Mouse (Mus musculus) embryo, embryonic 11 days (tissue): ENCODE measurements at regions not wholly inside any gene's neighbourhood (a gene's known extent, or its start where the extent isn't known, plus 50 kb on each side); places are given as distances from the start of the nearest gene placed in this dataset.

Experiments used
- DNase-seq: peaks from one replicate; pipeline ENCODE4 v3.0.0-alpha.2; 2015

DNA sequence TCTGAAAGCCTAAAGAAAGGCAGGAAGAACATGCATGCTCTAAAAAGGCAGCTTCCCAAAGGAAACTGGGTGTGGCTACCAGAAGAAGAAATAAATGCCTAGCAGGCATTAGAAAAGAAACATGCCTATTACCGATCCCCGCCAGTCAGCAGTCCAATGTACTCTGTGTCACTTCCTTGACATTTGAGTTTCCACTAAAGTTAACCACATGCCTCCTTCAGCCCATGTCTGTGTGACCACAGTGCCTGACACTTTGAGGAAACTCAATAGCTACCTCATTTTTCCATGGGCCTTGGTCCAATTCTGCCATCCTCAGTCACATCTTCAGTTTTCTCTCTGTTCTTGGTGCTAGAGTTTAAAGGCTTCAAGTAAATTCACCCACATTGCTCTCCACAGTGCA is 233.7 kb upstream of the Isx start:
- DNase-seq, result no peak

- DNase-seq, result no peak
These were observed 232.3 kb upstream of the Isx start for GRCm38 (mm10) chr8:74640636-74641035.

- no peak for DNase-seq
These were observed 213.0 kb upstream of the Isx start for GRCm38 (mm10) chr8:74659950-74660349.

DNA sequence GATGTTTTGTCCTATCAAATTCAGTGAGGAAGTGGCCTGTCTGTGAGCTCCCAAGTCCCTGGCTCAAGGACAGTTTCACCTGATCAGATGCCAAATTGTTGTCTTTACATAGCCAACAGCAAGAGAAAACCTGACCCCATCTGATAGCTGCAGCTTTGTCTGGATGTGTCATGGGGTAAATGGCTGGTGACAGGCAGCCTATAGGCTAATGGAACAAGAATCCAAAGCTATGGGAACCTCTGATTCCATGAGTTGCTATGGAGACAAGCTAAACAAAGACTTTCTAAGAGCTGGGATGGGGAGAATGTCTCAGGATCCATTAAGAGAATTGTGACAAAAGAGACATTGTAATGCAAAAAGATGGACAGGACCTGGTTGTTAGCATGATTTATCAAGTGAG is 184.6 kb upstream of the Isx start:
- DNase-seq, result peak; percentile 10

DNA sequence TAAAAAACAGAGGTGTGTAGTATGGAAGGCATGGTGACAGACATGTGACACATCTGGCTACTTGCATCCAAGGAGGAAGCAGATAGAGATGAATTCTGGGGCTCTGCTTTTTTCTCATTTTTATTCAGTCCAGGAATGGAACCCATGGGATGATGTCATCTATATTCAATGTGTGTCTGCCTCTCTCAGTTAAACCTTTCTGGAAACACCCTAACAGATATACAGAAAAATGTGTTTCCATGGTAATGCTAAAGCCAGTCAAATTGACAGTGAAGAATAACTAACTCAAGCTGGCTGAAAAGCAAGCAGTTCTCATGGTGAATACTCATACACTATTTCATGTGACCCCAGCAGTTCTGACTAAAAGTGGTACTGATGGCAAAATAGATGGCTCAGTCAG is 177.0 kb upstream of the Isx start:
- no peak for DNase-seq

- DNase-seq, result peak; percentile 12
These were observed 175.7 kb upstream of the Isx start for GRCm38 (mm10) chr8:74697317-74697716.

GRCm38 (mm10) chr8:74712617-74713016 is 160.4 kb upstream of the Isx start:
- no peak for DNase-seq

DNA sequence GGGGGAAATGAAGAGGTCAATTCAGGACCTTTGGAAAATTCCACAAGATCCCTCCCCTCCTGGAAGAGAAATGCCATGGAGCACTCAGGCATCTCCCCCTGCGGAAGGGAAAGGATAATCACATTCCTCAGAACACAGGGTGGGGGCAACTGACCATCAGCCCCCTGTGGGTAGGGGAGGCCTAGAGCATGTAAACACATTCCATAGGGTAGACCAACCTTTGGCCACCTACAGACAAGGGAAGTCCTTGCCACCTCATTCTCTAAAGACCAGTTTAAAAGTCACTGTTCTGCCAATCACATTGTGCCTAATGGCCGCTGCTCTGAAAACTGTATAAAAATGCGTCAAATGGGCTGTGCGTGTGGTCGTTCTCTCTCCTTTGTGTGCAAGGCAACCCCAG is 156.9 kb upstream of the Isx start:
- no peak for DNase-seq

DNA sequence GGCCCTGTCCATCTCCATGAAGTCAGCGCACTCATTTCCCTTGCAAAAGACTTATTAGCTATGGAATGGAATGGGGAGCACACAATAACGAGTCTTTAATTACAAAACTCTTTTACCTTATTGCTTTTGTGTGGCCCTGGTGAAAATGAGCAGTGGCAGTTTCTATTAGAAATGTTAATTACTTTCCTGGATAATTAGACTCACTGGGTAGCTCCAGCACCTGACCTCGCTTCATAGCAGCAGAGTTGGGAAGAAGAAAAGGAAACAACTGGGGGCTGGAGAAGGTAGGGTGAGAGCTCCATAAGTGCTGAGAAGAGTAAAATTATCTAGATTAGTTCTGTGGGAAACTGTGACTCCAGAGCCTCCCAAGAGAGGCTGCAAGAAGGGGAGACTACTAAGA is 108.2 kb upstream of the Isx start:
- no peak for DNase-seq

DNA sequence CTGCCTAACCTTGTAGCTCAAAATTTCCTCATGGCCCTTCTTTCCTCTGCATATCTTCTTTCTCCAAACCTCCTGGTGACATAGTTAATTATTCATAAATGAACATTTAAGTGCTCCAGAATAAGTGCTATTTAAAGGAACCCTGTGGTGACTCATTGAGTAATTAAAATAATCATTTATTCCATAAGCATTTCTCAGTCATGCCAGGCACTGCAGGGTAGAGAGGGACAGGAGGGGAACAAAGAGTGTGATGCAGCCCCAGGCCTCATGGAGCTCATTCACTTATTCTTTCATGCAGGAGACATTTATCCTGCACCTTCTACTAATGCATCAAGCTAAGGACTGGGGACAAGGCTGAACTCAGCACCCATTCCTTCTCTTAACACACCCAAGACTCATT is 97.4 kb upstream of the Isx start:
- DNase-seq, result no peak

DNA sequence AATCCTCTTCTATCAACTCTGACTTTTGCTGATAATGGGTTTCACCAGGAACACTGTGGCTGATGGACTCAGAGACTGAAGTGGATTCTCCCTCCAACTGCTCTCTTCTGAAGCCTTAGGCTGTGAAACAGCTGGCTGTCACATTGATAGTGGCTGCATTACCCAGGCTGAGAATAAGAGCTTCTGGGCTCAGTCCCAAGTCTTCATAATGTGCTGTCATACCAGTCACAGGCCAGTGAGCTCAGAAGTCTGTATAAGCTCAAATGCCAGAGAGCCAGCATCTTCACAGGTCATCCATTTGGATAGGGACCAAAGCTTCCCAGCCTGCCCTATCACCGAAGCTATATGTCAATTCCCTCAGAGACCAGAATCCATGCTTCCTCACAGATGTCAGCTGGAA is 91.9 kb upstream of the Isx start:
- DNase-seq, result no peak

- no peak for DNase-seq
These were observed 64.3 kb upstream of the Isx start for GRCm38 (mm10) chr8:74808685-74809084.

- no peak for DNase-seq
These were observed 62.9 kb upstream of the Isx start for GRCm38 (mm10) chr8:74810054-74810453.

- peak; percentile 15 for DNase-seq
These were observed 54.5 kb upstream of the Isx start for GRCm38 (mm10) chr8:74818434-74818833.

DNA sequence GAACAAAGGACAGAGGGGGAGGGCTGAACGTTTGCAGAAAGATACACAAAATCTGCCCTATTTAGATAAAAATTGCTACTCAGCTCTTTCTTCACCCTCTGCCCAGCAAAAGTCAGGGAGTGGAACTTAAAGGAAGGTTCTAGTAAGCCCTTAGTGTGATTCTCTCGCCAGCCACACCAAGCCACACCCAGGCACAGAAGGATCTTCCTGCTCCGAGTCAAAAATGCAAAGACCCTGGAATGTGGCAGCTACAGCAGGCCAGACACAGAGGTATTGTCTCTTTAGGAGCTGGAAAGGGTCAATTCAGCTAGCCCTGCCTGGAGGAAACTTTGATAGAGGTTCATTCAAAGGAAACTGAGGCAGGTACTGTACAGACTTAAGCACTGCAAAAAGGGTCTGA is 52.3 kb upstream of the Isx start:
- no peak for DNase-seq

GRCm38 (mm10) chr8:74822288-74822687 is 50.7 kb upstream of the Isx start:
- no peak for DNase-seq
